Mouse (Mus musculus) kidney, adult 2 months (tissue): ENCODE measurements around the gene Hoxb1.

Experiments
- CTCF ChIP-seq: fragments of 200-500 bp; conservative IDR thresholded peaks from 2 replicates; pipeline ENCODE4 v1.5.1; 2011; ENCODE audit warnings: low read depth, mild to moderate bottlenecking, control low read depth, low read length, moderate library complexity, mixed read lengths; ENCODE audit not compliant: insufficient read depth, insufficient read length
- POLR2A ChIP-seq: fragments of 200-500 bp; IDR thresholded peaks from one replicate; pipeline ENCODE4 v1.6.1; 2011; ENCODE audit warnings: low read depth, low read length, control low read depth

GRCm38 (mm10) chr11:96405541-96405940, 40.0 kb downstream of the Hoxb1 start:
- TF ChIP-seq CTCF = no peak
- no peak for TF ChIP-seq POLR2A
